Mouse (Mus musculus) spleen, postnatal 14 days (tissue): ENCODE measurements at regions not wholly inside any gene's neighbourhood (a gene's known extent, or its start where the extent isn't known, plus 50 kb on each side); places are given as distances from the start of the nearest gene placed in this dataset.

ENCODE experiments used
- DNase-seq, 2 experiments: peaks; one replicate each; pipeline ENCODE4 v3.0.0; 2021 to 2022; ENCODE audit warnings: low spot score in 2 of 2

DNA sequence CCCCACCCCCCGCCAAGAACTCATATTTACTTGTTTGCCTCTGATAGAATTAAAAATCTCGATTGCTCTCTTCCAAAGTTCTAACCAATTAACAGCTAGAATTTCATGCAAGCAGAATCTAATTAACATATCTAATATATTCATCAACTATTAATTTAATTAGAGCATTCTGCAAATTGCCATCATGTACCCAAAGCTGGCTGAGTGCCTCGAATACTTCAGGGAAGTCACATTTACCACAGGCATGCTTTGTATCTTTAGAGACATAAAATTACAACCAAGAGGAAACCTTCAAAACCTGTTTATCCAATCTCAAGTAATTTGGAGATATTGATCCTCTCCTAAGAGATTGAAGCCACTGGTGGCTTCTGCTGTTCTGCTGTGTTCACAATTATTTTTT, 401.6 kb upstream of the Nmur2 start:
- no peak for DNase-seq

DNA sequence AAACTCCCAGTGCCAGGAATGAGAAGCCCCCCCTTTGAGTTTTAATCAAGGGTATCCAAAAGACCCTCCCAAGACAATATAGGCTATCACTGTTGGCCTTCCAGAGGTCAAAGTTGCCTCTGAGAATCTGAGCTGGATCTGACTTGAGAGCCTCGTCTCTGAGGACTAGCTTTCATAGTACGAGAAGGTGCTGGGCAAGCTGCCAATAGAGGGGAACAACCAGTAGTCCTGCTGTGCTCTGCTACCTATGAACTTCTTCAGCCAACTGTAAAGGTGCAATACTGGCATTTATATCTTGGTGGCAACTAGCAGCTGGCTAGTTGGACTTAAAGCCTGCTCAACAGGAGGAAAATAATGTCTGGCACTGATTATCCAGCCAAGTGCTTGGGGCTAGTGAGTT, 400.3 kb upstream of the Nmur2 start:
- DNase-seq, result no peak

DNA sequence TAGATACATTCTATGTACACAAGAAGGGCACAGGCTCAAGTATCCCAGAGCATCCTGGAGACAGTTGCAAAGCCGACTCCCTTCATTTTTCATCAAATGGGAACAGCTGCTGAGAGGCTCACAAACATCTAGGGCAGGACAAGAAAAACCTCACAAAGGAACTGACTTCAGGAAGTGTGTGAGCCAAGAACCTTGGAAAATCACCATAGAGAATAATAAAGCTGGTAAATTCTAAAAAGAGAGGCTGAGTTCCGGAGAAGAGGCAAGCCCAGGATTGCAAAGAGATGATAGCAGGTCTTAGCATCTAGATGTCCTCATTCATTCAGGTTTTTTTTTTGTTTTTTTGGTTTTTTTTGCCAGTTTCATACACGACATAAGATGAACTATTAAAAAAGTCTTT, 390.3 kb upstream of the Nmur2 start:
- no peak for DNase-seq

DNA sequence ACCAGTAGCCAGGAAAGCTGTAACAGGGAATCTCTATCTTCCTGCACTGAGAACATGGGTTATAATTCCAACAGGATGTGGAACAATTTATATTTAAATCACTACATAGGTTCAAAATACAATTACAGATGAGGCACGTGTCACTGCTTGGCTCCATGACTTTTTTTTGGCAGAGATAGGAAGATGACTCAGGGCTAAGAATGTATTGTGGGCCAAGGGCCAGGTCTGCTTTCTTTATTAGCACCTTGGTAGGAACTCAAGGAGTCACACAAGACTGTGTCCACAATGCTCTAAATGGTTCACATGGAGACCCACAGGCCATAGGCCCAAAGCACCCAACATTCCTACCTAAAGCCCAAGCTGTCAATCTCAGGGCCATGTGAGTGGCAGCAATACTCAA, 344.0 kb upstream of the Nmur2 start:
- no peak for DNase-seq

DNA sequence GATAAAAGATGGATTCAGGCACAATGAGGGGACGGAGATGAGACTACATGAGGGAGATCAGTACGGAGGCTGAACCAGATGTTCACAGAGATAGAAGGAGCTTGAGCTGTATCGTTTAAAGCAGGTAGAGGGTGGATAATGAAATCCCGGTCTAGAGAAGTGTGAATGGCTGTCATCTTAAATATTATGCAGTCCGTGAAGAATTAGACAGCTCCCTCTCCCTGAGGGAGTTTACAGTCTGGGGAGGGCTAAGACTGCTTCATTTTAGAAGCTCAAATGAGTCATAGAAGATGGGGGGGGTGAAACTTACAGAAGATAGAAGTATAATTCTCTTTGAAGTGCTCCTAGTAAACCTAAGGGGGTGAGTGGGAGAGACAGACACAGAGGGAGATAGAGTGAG, 336.7 kb upstream of the Nmur2 start:
- DNase-seq, result no peak

DNA sequence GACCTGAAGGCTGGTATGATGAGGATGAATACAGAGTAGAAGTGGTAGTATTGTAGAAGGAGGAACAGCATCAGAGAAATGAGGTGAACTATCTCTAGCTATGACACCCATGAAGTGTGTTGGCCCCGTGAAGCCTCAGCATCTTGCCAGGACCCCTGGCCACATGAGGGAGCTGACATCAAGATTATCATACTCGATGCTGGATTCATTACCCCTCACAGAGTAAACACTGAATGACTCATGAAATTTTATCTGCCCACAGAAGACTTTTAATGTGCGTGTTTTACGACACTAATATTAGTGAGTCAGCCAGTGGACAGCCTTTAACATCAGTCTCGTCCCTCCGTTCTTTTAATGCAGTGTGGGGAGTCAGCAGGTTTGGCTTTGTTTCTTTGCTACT, 333.5 kb upstream of the Nmur2 start:
- no peak for DNase-seq

DNA sequence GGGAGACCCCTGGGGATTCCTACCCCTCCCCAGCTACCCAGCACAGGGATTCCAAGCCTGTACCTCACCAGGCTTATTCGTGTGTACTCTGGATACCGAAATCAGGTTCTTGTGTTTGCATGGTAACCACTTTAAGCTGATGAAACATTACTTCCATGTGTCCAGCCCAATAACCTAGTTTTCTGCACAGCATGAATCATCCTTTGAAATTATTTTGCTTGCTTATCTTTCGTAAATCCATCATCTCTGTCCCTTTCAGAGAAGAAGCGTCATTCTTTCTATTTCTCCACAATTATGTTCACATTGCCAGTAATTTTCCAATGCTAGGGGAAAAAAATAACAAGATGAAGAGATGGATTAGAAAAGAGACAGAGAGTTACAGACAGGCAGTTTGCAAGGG, 332.8 kb upstream of the Nmur2 start:
- DNase-seq, result no peak

DNA sequence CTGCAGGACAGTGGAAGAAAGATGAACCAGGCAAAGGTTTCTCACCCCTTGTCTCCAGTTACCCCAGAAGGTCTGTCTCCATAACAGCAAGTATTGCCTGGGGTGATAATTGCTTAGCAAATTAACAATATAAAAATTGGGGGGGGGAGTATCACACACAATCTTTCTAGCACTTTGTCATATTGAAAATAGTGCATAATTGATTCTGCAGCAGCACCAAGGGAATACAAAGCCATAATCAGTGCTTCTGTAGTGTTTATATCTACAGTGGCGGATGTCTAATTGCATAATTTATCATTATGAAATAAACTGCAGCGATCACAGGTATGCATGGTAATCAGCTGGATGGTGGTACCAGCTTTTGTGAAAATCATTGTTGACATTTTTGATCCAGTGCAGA, 316.9 kb upstream of the Nmur2 start:
- DNase-seq, result no peak

DNA sequence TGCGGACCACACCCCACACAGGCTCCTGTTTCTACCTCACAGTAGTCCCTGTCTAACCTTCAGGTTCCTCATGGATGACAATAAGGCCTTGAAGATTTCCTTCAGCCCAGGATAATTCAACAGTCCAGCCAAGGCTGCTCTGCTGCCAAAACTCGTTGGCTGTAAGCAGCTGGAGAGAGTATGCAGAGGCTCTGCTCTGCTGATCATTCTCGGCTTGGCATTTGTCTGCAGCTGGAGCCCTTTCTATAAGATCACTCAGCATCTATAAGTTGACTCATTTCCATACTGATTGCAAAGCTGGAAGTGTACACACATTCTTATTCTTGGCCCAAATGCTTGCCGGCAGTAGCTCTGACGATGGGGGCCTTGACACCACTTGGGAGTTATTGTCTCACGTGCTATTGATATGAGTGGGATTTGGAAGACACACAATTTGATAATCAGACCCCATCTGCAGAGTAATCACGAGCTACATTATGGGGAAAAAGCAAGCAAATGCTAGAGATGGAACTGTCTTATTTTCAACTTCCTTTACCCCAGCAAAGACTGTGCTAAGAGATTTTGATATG, 311.1 kb upstream of the Nmur2 start:
- no peak for DNase-seq

DNA sequence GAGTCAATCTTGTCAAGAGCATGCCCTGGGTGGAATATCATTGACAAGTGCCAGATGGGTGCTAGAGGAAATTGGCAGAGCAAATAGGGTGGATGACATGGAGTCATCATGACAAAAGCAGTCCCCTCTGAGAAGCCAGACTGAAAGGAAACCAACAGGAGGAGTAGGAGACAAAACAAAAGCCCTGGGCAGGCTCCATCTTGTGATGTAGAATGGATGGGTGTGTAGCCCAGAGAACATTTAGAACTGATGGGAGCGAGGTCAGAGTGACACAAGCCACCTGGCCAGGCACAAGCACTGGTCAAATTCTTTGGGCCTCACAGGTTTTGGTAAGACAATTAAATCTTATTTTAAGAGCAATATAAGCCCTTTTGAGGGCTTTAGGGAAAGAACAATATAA, 310.4 kb upstream of the Nmur2 start:
- DNase-seq, result no peak

DNA sequence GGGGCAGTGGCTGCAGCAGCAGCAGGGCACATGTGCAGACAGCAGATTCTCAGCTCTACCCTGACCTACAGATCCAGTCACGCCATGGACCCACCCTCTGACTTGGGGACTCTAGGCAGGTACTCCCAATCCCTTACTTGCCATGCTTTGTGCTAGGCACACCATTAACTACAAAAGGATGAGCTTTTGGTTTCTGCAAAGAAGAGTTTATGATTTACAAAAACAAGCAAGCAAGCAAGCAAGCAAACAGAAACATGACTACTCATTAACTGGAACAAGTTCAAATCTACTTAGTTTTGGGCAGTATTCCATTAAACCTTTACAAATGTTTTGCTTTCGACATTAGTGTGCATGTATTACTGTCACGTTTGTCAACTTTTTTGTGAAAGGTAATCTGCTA, 309.0 kb upstream of the Nmur2 start:
- no peak for DNase-seq

DNA sequence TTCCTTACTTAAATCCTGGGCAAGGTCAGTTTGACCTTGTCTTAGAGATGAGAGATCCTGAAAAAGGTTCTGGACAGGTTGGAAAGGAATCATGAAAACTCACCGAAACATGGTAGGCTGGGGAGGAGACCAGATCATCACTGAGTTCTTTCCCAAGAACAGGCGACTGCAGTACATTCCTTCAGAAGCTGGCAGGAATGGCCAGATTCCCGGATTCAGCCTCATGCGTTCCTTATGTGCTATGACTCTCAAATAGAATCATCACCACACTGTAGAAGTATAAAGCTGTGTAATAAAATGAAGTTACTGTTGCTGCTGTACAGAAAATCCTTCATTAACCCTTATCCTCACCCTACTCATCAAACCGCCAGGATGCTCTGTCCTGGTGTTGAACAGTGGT, 307.6 kb upstream of the Nmur2 start:
- DNase-seq, result no peak

DNA sequence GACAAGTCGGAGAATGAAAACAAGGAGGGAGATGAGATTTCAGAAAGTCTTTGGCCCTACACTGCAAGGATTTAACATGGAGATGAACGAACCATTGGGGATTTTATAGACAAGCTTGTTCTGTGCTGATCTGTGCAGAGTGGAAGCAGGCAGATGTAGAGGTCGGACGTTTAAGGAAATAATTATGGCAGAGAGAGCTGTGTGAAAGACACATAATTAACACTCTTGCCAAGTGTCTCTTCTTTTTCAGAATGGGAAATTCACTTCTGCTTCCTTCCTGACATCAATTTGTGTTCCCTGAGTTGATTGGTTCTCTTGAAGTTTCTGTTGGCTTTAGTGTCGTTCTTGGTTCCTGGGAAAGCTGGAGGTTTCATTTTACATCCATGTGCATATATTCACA, 302.3 kb upstream of the Nmur2 start:
- DNase-seq, result no peak

DNA sequence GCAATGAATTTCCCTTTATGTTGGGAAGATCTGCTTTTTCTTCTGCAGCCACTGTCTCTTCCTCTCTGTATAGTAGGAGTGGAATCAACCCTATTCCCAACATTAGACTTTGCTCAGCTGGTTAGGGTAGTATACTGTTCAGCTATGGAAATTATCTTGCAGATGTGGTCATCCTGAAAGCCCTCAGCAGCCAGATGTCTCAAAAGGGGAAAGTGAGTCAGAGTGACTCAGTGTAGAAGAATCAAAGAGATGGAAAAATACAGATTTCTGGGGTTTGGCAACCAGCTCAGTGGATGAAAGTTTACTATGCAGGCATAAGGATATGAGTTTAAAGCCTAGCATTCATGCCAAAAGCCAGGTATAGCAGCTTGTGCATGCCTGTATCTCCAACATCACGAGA, 300.9 kb upstream of the Nmur2 start:
- DNase-seq, result no peak

DNA sequence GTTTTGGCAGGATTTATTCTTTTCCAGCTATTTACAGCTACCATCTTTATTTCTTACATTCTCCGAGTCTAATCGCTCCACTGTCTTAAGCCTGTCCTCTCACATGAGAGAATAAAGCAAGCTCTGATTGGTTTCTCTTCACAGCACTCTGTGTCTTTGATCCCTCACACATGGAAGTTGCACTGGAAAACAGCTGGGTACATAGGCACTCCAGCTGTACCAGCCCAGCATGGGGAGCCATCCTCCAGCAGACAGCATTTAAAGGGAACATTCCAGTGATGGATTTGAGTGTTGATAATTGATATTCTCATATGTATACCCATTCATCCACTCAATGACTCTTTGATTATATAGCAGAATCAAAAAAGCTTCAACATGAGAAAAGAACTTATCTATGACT, 300.2 kb upstream of the Nmur2 start:
- no peak for DNase-seq

DNA sequence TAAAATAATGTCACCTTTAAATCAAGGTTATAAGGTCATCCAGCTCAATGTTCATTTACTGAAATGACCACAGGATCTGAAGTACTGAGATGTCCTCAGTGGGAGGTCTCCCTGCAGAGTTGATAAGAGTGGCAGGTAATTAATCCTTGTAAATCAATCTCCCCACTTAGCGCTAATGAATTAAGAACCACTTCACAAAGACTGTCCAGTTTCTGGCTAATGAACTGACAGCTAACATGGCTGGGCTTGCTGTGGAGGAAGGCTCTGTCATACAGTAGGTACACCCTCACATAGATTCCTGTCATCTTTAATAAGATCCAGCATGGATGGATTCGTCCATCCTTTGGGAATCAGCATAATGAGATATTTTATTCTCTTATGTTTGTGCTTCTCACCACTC, 297.7 kb upstream of the Nmur2 start:
- DNase-seq, result no peak

DNA sequence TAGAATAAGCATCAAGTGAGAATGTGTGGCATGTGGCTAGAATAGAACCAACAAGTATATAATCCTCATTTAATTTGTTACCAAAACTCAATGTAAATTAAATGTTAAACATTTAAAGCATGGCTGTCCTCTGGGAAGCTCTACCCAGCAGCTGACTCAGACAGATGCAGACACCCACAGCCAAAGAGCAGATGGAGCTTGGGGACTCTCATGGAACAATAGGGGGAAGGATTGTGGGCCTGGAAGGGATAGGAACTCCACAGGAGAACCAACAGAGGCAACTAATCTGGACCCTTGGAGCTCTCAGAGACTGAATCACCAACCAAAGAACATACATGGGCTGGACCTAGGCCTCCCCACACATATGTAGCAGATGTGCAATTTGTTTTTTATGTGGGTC, 295.1 kb upstream of the Nmur2 start:
- no peak for DNase-seq

DNA sequence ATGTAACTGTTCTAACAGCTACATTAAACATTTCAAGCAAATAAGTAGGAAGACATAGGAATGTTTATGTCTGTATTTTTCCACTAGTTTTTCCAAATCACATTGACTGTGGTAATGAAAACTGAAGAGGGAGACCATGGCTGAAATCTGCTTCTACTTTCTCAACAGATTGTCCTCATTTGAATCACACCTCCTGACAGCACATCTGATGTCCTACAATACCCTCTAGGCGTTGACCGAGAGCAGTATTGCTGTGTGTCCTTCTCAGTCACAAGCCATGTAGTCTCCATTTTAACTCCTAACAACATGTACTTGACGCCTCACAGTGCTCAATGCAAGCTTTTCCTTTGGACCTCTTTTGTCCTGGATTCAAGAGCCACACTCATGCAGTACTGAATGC, 279.5 kb upstream of the Nmur2 start:
- no peak for DNase-seq

DNA sequence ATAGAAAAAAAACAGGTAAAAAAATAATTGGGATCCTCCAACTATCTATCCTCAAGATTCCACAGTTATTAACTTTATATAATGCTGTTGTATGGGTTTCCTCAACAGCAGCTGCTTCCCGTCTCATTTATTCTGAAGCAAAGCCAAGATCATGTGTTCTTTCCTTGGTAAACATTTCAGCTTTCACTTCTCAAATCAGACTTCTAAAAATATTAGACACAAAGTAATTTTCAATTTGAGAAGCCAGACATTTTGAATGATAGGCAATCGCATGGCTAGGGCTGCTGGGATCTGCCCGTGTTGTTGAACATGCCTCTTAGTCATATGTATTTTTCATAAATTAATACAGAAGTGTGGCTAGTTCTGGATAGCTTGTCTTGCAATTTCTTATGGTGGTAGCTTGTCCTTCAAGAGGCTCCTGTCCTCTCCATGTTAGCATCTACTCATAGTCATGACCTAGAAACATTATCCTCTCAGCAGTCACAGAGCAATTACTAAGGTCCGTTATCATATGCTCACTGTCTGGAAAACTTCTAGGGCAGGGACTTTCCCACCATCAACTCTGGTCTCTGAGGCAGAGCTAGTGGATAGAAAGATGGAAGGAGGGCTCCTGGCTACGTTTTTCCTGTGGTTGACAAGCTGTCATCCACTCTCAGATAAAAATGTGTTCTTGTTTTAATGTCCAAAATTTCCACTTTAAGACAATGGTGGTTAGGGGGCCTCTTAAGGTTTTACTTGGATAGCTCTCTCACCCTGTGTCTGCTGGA, 274.6 kb upstream of the Nmur2 start:
- DNase-seq, result no peak

DNA sequence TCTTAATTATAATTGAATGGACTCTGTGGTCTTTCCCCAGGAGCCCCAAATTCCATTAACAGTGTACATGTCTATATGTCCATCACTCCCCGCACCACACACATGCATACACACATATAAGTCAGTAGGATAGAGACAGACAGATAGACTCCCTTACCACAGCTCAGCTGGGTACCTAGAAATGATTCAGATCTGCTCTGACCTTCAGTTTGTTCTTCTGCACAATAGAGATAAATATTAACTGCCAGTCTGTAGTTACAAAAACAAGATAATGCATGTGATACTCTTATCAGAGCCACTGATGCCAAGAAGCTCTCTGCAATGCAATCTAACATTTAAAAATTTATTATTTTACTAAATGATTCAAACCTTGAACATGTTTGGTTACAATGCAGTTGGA, 268.7 kb upstream of the Nmur2 start:
- no peak for DNase-seq

DNA sequence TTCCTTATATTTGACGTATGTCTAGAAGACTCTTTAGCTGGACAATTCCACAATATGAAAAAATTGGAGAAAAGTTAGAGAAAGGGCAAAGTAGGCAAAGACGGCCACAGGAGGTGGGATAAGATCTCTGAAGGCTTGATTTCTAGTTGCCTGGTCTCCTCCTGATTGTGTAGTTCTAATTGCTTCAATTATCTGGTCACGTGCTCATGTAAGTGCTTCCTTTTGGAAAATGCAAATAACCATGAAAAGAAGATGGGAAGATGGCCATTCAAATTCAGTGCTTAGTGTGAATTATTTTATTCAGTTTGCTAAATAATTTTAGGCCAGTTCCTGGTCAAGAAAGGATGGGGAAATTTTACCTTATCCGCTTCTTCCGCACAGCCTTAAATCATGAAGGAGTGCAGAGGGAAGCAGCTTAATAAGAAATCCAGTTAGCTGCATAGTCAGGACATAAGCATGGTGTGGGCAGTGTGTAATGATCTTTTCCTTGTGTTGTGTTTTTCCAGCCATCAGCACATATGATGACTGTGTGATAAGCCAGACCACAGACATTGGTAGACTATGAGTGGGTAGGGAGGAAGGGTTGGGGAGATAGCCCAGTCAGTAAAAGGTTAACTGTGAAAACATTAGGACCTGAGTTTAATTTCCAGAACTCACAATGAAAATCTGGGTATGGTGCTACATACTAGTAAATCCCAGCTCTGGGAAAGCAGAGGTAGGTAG, 267.7 kb upstream of the Nmur2 start:
- no peak for DNase-seq

DNA sequence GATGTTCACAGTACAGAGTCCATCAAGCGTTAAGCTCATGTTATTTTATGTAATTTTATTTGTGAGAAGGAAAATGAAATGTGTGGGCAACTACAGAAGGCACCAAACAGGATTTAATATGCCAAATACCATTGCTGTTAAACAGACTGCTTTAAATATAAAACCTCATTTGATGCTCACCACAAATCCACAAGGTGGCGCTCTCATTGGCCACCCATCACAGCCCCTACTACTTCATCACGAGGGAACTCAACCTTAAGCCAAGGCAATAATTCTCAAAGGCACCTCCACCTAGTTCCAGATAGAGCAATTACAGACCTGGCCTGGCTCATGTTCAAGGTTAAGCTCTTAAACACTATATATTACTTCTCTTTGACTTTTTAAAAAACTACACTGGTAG, 266.2 kb upstream of the Nmur2 start:
- no peak for DNase-seq
